Mouse (Mus musculus): ENCODE results near the gene Ostf1. TPM values are rescaled to one million over a fixed set of nuclear protein-coding genes. Genes with fewer than 3 reads are reported as not detected.

Ostf1 gene
- polyA plus RNA-seq, 1 experiment: 119 TPM

- no peaks in the 10 kb centered on the region for H3K36me3 ChIP-seq (ENCODE audit: control insufficient read depth, insufficient read depth)
- TF ChIP-seq MAX (IDR thresholded peaks at IDR 0.05; ENCODE audit: low read depth) (no peak), MYOD1 (IDR thresholded peaks at IDR 0.05; ENCODE audit: control insufficient read depth in 1 of 3, insufficient read length in 2 of 3, low read depth in 2 of 3) (no peak), E2F4 (IDR thresholded peaks at IDR 0.05; ENCODE audit: insufficient read depth) (no peak)
- no peak overlapping the region for H3ac ChIP-seq (ENCODE audit: control insufficient read depth, insufficient read length)
- H3K4me2 ChIP-seq (ENCODE audit: low read depth): no peak overlapping the region
- no peak overlapping the region for H3K4me3 ChIP-seq
- peaks cover 35% of the 10 kb centered on the region for H3K79me2 ChIP-seq (ENCODE audit: control insufficient read depth, insufficient read depth)
- H3K27me3 ChIP-seq (ENCODE audit: control insufficient read depth, insufficient read depth, insufficient read length): no peaks in the 10 kb centered on the region
These were observed 37.9 kb upstream of the Ostf1 start for GRCm38 (mm10) chr19:18669551-18669950.

GRCm38 (mm10) chr19:18666966-18667365, 35.3 kb upstream of the Ostf1 start:
- TF ChIP-seq TCF12 (IDR thresholded peaks at IDR 0.05; ENCODE audit: insufficient read depth, poor library complexity, severe bottlenecking) (no peak), MAX (IDR thresholded peaks at IDR 0.05; ENCODE audit: low read depth) (no peak), CEBPB (IDR thresholded peaks at IDR 0.05; ENCODE audit: insufficient read depth, poor library complexity, severe bottlenecking) (no peak), TCF3 (IDR thresholded peaks at IDR 0.05; ENCODE audit: insufficient read length, low read depth) (no peak), E2F4 (IDR thresholded peaks at IDR 0.05; ENCODE audit: insufficient read depth) (no peak), MYOG (IDR thresholded peaks at IDR 0.05; ENCODE audit: control insufficient read depth in 1 of 3, insufficient read depth in 1 of 3, insufficient read length in 2 of 3, low read depth in 2 of 3) (no peak), POLR2AphosphoS2 (IDR thresholded peaks at IDR 0.05; ENCODE audit: insufficient read length, low read depth) (no peak), SRF (IDR thresholded peaks at IDR 0.05; ENCODE audit: control insufficient read depth, insufficient read length, low read depth) (no peak)
- Histone ChIP-seq H3K27me3 (ENCODE audit: control insufficient read depth, insufficient read depth, insufficient read length) (no peaks in the 10 kb centered on the region), H3K36me3 (ENCODE audit: control insufficient read depth, insufficient read depth) (no peaks in the 10 kb centered on the region), H3K4me2 (ENCODE audit: low read depth) (no peak overlapping the region), H3K79me2 (ENCODE audit: control insufficient read depth, insufficient read depth) (peaks cover 9% of the 10 kb centered on the region), H3K4me3 (no peak overlapping the region), H3ac (ENCODE audit: control insufficient read depth, insufficient read length) (no peak overlapping the region)

GRCm38 (mm10) chr19:18663904-18664303, 32.3 kb upstream of the Ostf1 start:
- no peak overlapping the region for H3ac ChIP-seq (ENCODE audit: control insufficient read depth, insufficient read length)
- no peak overlapping the region for H3K4me3 ChIP-seq
- no peaks in the 10 kb centered on the region for H3K36me3 ChIP-seq (ENCODE audit: control insufficient read depth, insufficient read depth)
- TF ChIP-seq POLR2AphosphoS2 (IDR thresholded peaks at IDR 0.05; ENCODE audit: insufficient read length, low read depth) (no peak), MYOD1 (IDR thresholded peaks at IDR 0.05; ENCODE audit: control insufficient read depth in 1 of 3, insufficient read length in 2 of 3, low read depth in 2 of 3) (no peak), TCF12 (IDR thresholded peaks at IDR 0.05; ENCODE audit: insufficient read depth, poor library complexity, severe bottlenecking) (no peak), MAX (IDR thresholded peaks at IDR 0.05; ENCODE audit: low read depth) (no peak), POLR2A (IDR thresholded peaks at IDR 0.05; ENCODE audit: insufficient read length, low read depth) (no peak), CEBPB (IDR thresholded peaks at IDR 0.05; ENCODE audit: insufficient read depth, poor library complexity, severe bottlenecking) (no peak), TCF3 (IDR thresholded peaks at IDR 0.05; ENCODE audit: insufficient read length, low read depth) (no peak), REST (IDR thresholded peaks at IDR 0.05; ENCODE audit: insufficient read depth, insufficient read length) (no peak), E2F4 (IDR thresholded peaks at IDR 0.05; ENCODE audit: insufficient read depth) (no peak), SRF (IDR thresholded peaks at IDR 0.05; ENCODE audit: control insufficient read depth, insufficient read length, low read depth) (no peak)
- H3K27me3 ChIP-seq (ENCODE audit: control insufficient read depth, insufficient read depth, insufficient read length): no peaks in the 10 kb centered on the region
- H3K4me2 ChIP-seq (ENCODE audit: low read depth): no peak overlapping the region
- H3K79me2 ChIP-seq (ENCODE audit: control insufficient read depth, insufficient read depth): no peaks in the 10 kb centered on the region

DNA sequence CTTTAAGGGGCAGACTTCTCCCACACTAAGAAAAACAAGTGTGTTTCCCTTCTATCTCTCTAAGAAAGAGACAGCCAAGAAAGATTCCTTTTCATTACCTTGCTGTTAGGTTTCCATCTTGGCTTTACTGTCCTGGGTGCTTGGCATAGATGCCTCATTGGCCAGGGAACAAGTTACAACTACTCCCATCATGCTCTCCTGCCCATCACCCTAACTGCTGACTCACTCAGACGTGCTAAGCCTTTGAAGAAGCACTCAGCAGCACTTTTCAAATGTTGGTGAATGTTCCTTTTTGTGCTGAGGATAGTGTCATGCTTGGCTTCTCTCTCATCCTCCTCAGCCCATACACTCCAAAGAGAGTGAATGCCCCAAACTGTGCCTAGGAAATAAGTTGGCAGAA, 30.1 kb upstream of the Ostf1 start:
- Histone ChIP-seq H3K79me2 (ENCODE audit: control insufficient read depth, insufficient read depth) (no peaks in the 10 kb centered on the region), H3K36me3 (ENCODE audit: control insufficient read depth, insufficient read depth) (no peaks in the 10 kb centered on the region), H3K4me2 (ENCODE audit: low read depth) (no peak overlapping the region), H3K4me3 (no peak overlapping the region), H3K27me3 (ENCODE audit: control insufficient read depth, insufficient read depth, insufficient read length) (no peaks in the 10 kb centered on the region), H3ac (ENCODE audit: control insufficient read depth, insufficient read length) (no peak overlapping the region)
- no peak for TF ChIP-seq REST (IDR thresholded peaks at IDR 0.05; ENCODE audit: insufficient read depth, insufficient read length)
- TF ChIP-seq CEBPB (IDR thresholded peaks at IDR 0.05; ENCODE audit: insufficient read depth, poor library complexity, severe bottlenecking): no peak
- no peak for TF ChIP-seq MYOD1 (IDR thresholded peaks at IDR 0.05; ENCODE audit: control insufficient read depth in 1 of 3, insufficient read length in 2 of 3, low read depth in 2 of 3)
- TF ChIP-seq SRF (IDR thresholded peaks at IDR 0.05; ENCODE audit: control insufficient read depth, insufficient read length, low read depth): no peak
- no peak for TF ChIP-seq POLR2AphosphoS2 (IDR thresholded peaks at IDR 0.05; ENCODE audit: insufficient read length, low read depth)
- TF ChIP-seq MAX (IDR thresholded peaks at IDR 0.05; ENCODE audit: low read depth): no peak
- TF ChIP-seq TCF3 (IDR thresholded peaks at IDR 0.05; ENCODE audit: insufficient read length, low read depth): no peak
- TF ChIP-seq E2F4 (IDR thresholded peaks at IDR 0.05; ENCODE audit: insufficient read depth): no peak
- no peak for TF ChIP-seq TCF12 (IDR thresholded peaks at IDR 0.05; ENCODE audit: insufficient read depth, poor library complexity, severe bottlenecking)
- TF ChIP-seq USF1 (IDR thresholded peaks at IDR 0.05; ENCODE audit: low read depth): no peak
- no peak for TF ChIP-seq POLR2A (IDR thresholded peaks at IDR 0.05; ENCODE audit: insufficient read length, low read depth)
- no peak for TF ChIP-seq MYOG (IDR thresholded peaks at IDR 0.05; ENCODE audit: control insufficient read depth in 1 of 3, insufficient read depth in 1 of 3, insufficient read length in 2 of 3, low read depth in 2 of 3)

GRCm38 (mm10) chr19:18660466-18660865, 28.8 kb upstream of the Ostf1 start:
- Histone ChIP-seq H3ac (ENCODE audit: control insufficient read depth, insufficient read length) (no peak overlapping the region), H3K79me2 (ENCODE audit: control insufficient read depth, insufficient read depth) (no peaks in the 10 kb centered on the region), H3K36me3 (ENCODE audit: control insufficient read depth, insufficient read depth) (no peaks in the 10 kb centered on the region), H3K4me3 (no peak overlapping the region), H3K4me2 (ENCODE audit: low read depth) (peak overlapping the region; percentile 7), H3K27me3 (ENCODE audit: control insufficient read depth, insufficient read depth, insufficient read length) (no peaks in the 10 kb centered on the region)
- no peak for TF ChIP-seq POLR2A (IDR thresholded peaks at IDR 0.05; ENCODE audit: insufficient read length, low read depth)
- 0 out of 2 replicates have a peak, but pooled peaks have one; percentile 50 for TF ChIP-seq CEBPB (IDR thresholded peaks at IDR 0.05; ENCODE audit: insufficient read depth, poor library complexity, severe bottlenecking)
- no peak for TF ChIP-seq TCF12 (IDR thresholded peaks at IDR 0.05; ENCODE audit: insufficient read depth, poor library complexity, severe bottlenecking)
